Mouse (Mus musculus): ENCODE results near the gene Bcas2.
"Not testable (repeated sequence)": the region's sequence is repeated elsewhere in the genome, so short reads cannot be mapped to it uniquely, and the experiment has no call there.

The Bcas2 gene

DNA sequence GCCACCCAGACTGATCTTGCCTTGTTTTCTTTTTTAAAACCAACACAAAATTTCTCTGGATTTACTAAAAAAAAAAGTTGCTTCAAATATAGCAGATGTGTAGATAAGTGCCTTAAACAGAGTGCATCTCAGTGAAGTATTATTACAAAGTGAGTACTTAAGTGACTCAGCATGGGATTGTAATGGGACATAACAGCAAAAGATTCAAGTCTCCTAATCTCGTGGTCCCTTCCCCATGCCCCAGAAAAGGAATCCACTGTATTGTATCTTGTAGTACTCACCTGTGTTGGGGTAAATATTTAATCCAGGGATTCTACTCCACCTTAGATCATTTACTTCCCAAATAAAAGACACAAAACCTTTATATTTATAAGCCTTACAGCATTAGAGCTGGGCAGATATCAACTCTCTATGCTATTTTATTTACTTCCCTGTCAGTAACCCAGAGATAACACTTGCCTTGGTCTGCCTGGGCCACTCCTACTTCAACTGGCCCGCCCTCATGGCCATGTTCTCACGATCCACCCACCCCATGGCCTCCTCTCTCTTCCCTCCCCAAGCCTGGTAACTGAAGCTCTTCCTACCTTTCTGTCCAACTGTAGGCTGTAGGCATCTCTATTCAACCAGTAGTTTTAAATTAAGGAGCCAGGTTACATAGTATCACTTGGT is 12.1 kb upstream of the Bcas2 start:
- in situ Hi-C loops (cut with MboI, MseI), result no loop called here

- in situ Hi-C loops (cut with MboI, MseI), result loop anchor here (5.0 kb wide), 1 partner anchor 77 kb away; no protein-coding TSS in a partner anchor
These were observed 1.7 kb upstream of the Bcas2 start for GRCm38 (mm10) chr3:103169771-103170170.

DNA sequence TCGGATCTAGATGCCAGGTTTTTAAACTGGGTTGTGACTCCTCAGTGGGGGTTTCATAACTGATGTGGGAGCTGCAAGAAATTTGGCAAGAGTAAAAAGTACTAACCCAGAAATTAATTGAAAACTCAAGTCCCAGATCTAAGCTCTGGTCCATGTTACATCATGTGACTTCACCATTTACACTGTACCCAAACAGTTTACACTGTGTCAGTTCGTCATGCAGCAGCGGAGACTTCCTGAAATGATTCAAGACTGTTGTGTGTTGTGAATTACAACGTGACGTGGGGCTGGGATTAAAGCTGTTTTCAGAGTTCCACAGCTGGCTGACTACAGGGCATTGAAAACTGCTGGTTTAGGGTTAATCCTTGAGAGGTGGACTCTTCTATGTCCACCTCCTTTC is 1.2 kb downstream of the Bcas2 start:
- in situ Hi-C loops (cut with MboI, MseI), result no loop called here

DNA sequence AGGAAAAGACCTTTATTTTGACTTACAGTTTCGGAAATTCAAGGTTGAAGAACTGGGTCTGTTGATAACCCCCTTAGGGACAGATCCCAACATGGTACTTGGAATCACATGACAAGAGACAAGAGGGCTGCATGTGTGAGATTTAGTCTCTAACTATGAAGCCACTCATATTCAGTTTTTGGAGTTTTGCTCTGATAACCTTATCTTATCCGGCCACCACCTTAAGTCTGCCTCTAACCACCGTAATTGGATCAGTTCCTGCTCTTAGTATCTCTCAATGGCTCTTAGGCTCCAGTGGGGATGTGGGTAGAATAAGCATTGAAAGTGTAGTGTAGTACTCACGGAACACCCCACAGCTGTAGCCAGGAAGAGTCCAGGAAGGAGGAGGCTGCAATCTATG is 5.3 kb downstream of the Bcas2 start:
- in situ Hi-C loops (cut with MboI, MseI), result loop anchor here (5.0 kb wide), 1 partner anchor 444 kb away; the partner anchor contains the start of gene Tspan2

DNA sequence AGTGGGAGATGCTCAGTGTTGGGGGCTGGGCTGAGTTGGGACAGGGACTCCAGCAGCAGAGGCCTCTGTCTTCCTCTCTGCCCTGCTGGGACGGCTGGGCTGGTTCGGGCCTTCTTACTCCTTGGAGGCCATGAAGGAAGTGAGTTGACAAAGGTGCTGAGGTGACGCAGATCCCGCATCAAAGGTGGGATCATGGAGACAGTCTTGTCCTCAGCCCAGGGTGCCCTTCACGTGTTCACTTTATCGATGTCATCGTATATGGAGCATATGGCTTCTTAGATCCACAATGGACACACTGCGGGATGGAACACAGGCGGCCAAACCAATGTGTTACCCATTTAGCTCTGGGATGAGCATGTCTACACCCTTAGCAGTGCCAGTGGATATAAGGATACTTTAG is 8.1 kb downstream of the Bcas2 start:
- in situ Hi-C loops (cut with MboI, MseI), result loop anchor here (5.0 kb wide), 1 partner anchor 447 kb away; the partner anchor contains the start of gene Tspan2

GRCm38 (mm10) chr3:103181171-103181570 is 9.7 kb downstream of the Bcas2 start:
- in situ Hi-C loops (cut with MboI, MseI), result loop anchor here (5.0 kb wide), 1 partner anchor 86 kb away; no protein-coding TSS in a partner anchor

DNA sequence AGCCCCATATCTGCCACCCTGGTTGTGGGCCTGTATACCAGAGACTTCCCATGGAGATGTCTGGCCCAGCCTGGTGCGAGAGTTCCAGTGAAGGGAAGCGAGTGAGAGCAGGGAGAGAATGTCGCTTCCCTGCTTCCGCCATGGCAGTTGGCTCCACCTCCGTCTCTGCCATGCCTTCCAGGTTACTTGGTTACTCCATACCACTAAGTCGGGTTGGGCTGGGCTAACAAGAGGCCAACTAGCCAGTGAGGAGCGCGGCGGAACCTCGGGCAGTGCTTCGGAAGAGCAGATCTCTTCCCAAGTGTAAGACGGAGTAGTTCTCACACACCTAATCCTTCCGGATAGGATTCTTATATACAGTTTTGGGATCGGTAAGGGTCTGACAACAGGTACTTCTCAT is 11.4 kb downstream of the Bcas2 start:
- in situ Hi-C loops (cut with MboI, MseI), result loop anchor here (5.0 kb wide), 1 partner anchor 84 kb away; no protein-coding TSS in a partner anchor

DNA sequence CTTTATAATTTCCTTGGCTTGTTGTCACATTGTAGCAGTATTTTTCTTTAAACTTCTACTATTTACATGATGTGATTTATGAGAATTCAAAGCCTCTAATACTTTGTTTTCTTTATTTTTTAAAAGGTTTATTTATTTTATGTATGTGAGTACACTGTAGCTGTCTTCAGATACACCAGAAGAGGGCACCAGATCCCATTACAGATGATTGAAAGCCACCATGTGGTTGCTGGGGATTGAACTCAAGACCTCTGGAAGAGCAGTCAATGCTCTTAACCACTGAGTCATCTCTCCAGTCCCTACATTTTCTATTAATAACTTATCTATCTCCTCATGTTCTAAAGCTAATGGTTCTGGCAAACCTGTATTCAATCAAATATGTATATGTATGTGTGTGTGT is 13.0 kb downstream of the Bcas2 start:
- in situ Hi-C loops (cut with MboI, MseI), result loop anchor here (5.0 kb wide), 1 partner anchor 83 kb away; no protein-coding TSS in a partner anchor

- in situ Hi-C loops (cut with MboI, MseI), result no loop called here
These were observed 17.0 kb downstream of the Bcas2 start for GRCm38 (mm10) chr3:103188451-103188850.

- in situ Hi-C loops (cut with MboI, MseI), result no loop called here
These were observed 17.4 kb downstream of the Bcas2 start for GRCm38 (mm10) chr3:103188856-103189255.

DNA sequence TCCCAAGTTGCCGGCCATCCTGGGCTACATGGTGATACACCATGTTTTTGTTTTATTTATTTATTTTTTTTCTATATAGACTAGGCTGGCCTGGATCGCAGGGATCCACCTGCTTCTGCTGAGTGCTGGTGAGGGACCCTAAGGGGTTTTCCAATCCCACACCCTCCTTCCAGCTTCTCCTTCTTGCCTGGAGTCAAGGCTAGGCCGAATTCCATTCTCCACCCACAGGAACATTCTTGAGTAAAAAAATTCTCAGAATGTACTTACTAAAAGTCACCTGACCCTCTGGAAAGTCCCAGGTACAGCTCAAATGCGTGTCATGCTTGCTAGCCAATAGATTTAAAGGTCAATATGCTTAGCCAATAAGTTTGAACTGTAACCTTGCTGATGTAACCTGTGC is 20.7 kb downstream of the Bcas2 start:
- in situ Hi-C loops (cut with MboI, MseI), result no loop called here

- in situ Hi-C loops (cut with MboI, MseI), result no loop called here
These were observed 21.7 kb downstream of the Bcas2 start for GRCm38 (mm10) chr3:103193186-103193585.

DNA sequence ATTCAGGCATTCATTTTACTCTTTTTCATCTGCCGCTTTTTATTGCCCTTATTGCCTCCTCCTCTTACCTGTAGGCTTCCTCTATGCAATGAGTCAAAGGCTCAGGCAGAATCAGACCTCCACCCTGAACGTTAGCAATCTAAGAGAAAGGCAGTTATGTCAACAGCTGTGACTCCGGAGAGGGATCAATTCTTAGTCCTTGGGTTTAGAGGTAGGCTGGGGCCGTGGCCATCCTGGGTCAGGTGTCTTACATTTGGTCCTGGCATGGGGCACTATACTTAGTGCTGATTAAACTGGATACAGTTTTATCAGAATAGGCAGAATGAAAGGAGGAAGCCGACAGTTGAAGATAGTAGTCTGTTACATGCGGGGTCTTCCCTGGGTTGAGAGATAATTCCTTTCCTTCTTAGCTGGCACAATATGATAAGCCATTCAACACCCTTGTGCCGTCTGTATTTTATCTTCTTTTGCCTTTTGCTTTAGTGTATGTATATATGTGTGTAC is 24.9 kb downstream of the Bcas2 start:
- in situ Hi-C loops (cut with MboI, MseI), result no loop called here

DNA sequence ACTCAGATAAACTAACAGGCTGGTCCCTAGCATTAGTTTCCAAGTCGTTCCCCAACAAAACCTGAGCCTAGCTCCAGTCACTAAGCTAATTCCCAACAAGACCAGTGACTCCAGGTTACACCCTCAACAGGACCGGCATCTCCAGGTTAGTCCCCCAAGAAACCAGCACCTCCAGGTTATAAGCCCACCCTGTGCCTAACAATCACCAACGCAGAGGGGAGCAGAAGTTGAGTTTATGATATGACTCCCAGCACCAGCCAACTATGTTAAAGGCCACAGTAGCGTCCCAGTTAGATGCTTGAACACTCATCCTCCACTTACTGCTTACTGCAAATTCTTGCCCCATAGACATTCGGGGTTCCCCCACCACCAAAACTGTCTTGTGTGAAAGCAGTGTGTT is 27.9 kb downstream of the Bcas2 start:
- in situ Hi-C loops (cut with MboI, MseI), result no loop called here

DNA sequence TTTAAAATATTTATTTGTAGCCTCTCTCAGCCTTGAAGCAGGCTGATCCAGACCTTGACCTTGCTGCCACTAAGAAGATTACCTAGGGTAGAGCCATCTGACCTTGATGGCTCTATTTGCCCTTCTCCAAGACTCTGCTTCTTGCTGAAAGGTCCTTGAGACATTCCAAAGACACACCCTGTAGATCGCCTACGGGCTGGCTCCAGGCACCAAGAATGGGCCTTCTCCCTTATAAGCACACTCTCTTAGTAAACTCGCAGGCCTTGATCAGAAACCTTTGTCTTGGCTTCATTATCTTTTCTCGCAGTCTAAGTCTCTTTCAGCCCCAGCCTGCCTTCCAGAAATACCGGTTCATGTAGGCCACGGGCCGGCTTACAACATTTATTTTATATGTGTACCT is 29.6 kb downstream of the Bcas2 start:
- in situ Hi-C loops (cut with MboI, MseI), result not testable (repeated sequence)

- in situ Hi-C loops (cut with MboI, MseI), result no loop called here
These were observed 32.1 kb downstream of the Bcas2 start for GRCm38 (mm10) chr3:103203554-103203953.

DNA sequence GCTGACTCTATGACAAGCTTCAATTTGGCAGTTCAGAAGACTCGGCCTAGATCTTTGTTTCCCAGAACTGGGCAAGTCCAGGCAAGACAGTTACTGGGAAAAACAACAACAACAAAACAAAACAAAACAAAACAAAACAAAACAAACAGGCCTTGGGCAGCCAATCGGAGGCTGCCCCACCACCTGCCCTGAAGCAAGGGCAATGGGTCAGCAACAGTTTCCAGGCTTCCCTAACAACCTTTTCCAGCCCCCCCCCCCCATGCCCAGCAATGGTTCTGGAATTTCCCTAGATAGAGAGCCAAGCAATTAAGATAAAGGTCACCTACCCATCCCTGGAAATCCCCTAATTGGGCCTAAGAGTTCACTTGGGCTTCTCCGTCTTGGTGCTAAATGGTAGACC is 33.0 kb downstream of the Bcas2 start:
- in situ Hi-C loops (cut with MboI, MseI), result no loop called here

DNA sequence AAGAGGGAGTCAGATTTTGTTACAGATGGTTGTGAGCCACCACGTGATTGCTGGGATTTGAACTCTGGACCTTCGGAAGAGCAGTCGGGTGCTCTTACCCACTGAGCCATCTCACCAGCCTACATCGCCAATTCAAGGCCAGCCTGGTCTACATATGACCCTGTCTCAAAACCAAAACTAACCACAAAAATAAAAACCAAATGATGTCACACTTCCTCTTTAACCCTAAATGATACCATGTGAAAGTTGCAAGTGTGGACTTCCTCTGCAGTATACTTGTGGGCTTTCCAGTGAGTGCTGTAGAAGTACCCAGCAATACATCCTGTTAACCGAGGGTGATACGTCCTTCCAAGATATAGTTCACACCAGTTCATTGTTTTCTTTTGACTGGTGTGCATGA is 34.9 kb downstream of the Bcas2 start:
- in situ Hi-C loops (cut with MboI, MseI), result no loop called here

DNA sequence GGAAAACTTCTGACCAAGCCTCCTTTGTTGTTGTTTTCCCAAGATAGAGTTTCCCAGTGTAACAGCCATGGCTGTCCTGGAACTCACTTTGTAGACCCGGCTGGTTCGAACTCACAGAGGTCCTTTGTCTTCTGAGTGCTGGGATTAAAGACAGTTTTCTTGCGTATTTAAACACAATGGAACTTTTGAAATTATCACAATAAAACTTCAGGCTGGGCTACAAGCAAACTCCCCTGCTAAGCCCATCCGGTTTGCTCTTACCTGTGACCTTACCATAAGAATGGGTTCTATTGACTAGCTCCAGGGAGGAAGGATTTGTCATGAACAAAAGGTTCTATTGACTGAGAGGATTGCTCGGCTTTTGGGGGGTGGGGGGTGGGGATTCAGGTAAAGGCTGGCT is 36.3 kb downstream of the Bcas2 start:
- in situ Hi-C loops (cut with MboI, MseI), result no loop called here

DNA sequence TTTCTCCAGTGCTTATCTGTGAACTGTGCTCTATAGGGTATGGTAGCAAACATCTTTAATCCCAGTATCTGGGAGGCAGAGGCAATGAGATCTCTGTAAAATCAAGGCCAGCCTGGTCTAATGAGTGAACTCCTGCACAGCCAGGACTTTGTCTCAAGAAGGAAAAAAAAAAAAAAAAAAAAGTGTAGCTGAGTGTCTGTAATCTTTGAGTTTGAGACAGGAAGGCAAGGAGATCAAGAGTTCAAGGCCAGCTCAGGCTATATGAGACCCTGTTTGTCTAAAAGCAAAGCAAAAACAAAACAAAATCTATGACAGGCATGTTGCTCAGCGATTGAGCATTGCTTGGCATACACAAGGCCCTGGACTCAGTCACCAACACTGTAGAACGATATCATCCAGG is 36.8 kb downstream of the Bcas2 start:
- in situ Hi-C loops (cut with MboI, MseI), result no loop called here

DNA sequence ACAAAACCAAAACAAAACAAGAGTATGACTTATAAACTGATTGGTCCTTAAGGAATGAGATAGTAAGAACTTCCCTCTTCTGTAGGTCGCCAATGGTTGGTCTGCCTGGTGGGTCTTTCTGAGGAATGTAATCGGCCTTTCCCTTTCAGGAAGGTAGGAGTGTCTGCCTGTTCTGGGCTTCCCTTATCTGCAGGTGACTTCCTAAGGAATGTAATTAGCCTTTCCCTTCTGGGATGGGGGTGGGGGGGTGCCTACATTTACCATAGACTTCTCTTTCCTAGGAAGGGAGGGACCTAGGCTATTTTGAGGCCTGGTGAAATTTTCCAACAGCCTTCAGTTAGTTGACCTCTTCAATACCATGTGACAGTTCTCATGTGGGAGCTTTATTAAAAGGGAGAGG is 39.6 kb downstream of the Bcas2 start:
- in situ Hi-C loops (cut with MboI, MseI), result no loop called here

- in situ Hi-C loops (cut with MboI, MseI), result no loop called here
These were observed 40.7 kb downstream of the Bcas2 start for GRCm38 (mm10) chr3:103212142-103212541.

- in situ Hi-C loops (cut with MboI, MseI), result no loop called here
These were observed 42.1 kb downstream of the Bcas2 start for GRCm38 (mm10) chr3:103213537-103213936.

Measured in T-helper 1 cell (primary cell).